16 mouse cellular contexts compared by ENCODE assay signal in the genomic region with DNA sequence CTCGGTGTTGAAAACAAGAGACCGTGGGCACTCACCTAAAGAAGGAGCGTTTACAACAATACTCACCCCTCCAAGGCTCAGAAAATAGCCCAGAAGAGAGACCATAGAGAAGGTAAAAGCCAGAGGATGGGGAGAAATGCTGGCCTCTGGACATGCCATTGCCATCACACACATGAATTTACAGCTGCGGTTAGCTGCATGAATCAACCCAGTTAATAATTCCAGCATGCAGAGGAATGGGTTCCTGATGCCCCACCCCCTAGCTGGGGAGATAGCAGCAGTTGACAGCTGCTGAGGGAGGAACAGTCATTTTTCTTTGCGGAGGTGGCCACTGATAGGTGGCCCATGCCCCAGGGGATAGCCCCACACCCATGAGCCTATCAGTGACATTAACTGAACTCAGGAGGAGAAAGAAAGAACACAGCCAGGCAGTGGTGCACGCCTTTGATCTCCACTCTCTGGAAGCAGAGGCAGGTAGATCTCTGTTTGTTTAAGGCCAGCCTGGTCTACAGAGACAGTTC.
DNase-seq lines count a peak whose midpoint lies in the region; ATAC-seq and TF ChIP-seq lines count a peak whose summit lies in the region.
"Had no signal": no experiment of that assay in that cellular context is flagged by ENCODE, and none has a peak within 500 bp of the region (broad histone marks: within the 10 kb centered on the region; RNA-seq: fewer than 3 reads in every experiment).

No protein-coding gene starts in this region.

- TF ChIP-seq POLR2A in MEL (IDR thresholded peaks at IDR 0.05; ENCODE audit: control insufficient read depth in 1 of 2, insufficient read depth in 1 of 2, low read depth in 1 of 2, low read length in 2 of 2, poor library complexity in 1 of 2): no peak
- no peak for TF ChIP-seq POLR2A in cerebellum, adult 2 months (IDR thresholded peaks at IDR 0.05; ENCODE audit: borderline replicate concordance, insufficient read depth, low read length)

- no peaks in the 10 kb centered on the region for H3K27me3 ChIP-seq in MEL (ENCODE audit: control insufficient read depth in 1 of 2, insufficient read depth in 2 of 2, low read length in 2 of 2)
- H3K27me3 ChIP-seq in liver, embryonic 13.5 days: no peaks in the 10 kb centered on the region
- no peaks in the 10 kb centered on the region for H3K27me3 ChIP-seq in liver, postnatal 0 days (ENCODE audit: insufficient read depth, low read length)
- no peaks in the 10 kb centered on the region for H3K27me3 ChIP-seq in cerebellum, adult 2 months (ENCODE audit: control insufficient read depth, insufficient read depth, low read length)
- H3K27me3 ChIP-seq in midbrain, postnatal 0 days (ENCODE audit: insufficient read depth, low read length): no peaks in the 10 kb centered on the region
- H3K27me3 ChIP-seq in hindbrain, embryonic 12.5 days: no peaks in the 10 kb centered on the region
- H3K27me3 ChIP-seq: forebrain, embryonic 13.5 days; heart, embryonic 12.5 days had no signal

- no peaks in the 10 kb centered on the region for H3K79me2 ChIP-seq in MEL (ENCODE audit: control insufficient read depth, insufficient read depth, low read length, poor library complexity)

- 62% methylated on average over 6 of the region's 6 CpGs for WGBS in liver, embryonic 13.5 days (ENCODE audit: insufficient replicate concordance)
- WGBS in liver, postnatal 0 days (ENCODE audit: insufficient replicate concordance): 86% methylated on average over 6 of the region's 6 CpGs
- 90% methylated on average over 6 of the region's 6 CpGs for WGBS in cerebellum, adult 2 months
- 95% methylated on average over 6 of the region's 6 CpGs for whole genome bisulfite sequencing in midbrain, postnatal 0 days
- WGBS in hindbrain, embryonic 12.5 days: 93% methylated on average over 6 of the region's 6 CpGs

- H3K4me2 ChIP-seq in liver, embryonic 13.5 days: no peak overlapping the region
- H3K4me2 ChIP-seq in liver, postnatal 0 days (ENCODE audit: low read depth, low read length): no peak overlapping the region
- H3K4me2 ChIP-seq in midbrain, postnatal 0 days (ENCODE audit: low read depth, low read length, poor library complexity, severe bottlenecking): no peak overlapping the region
- H3K4me2 ChIP-seq in hindbrain, embryonic 12.5 days (replicated peaks): no peak overlapping the region
- H3K4me2 ChIP-seq: forebrain, embryonic 13.5 days; heart, embryonic 12.5 days had no signal

- H3K27ac ChIP-seq in MEL (ENCODE audit: control insufficient read depth, low read depth, low read length): no peak overlapping the region
- H3K27ac ChIP-seq in liver, embryonic 13.5 days: no peak overlapping the region
- no peak overlapping the region for H3K27ac ChIP-seq in liver, postnatal 0 days (ENCODE audit: low read depth)
- no peak overlapping the region for H3K27ac ChIP-seq in cerebellum, adult 2 months (ENCODE audit: insufficient read depth, low read length)
- H3K27ac ChIP-seq in midbrain, postnatal 0 days (ENCODE audit: low read depth, low read length): no peak overlapping the region
- no peak overlapping the region for H3K27ac ChIP-seq in hindbrain, embryonic 12.5 days
- H3K27ac ChIP-seq: embryonic facial prominence, embryonic 10.5 days; forebrain, embryonic 13.5 days; hindbrain, postnatal 0 days had no signal

- no peak for TF ChIP-seq RAD21 in MEL (IDR thresholded peaks at IDR 0.05; ENCODE audit: low read depth, low read length)

- no peak for TF ChIP-seq CTCF in MEL (IDR thresholded peaks at IDR 0.05 in 2 of 3, conservative IDR thresholded peaks at IDR 0.05 in 1 of 3; ENCODE audit: control insufficient read depth in 1 of 3, insufficient read depth in 1 of 3, low read depth in 2 of 3, low read length in 3 of 3, poor library complexity in 1 of 3, severe bottlenecking in 1 of 3)
- TF ChIP-seq CTCF in liver, postnatal 0 days (IDR thresholded peaks at IDR 0.05; ENCODE audit: low read depth): no peak
- no peak for TF ChIP-seq CTCF in cerebellum, adult 2 months (IDR thresholded peaks at IDR 0.05; ENCODE audit: borderline replicate concordance, insufficient read depth, low read depth, low read length)
- TF ChIP-seq CTCF in midbrain, postnatal 0 days (IDR thresholded peaks at IDR 0.05): no peak

- TF ChIP-seq EP300 in MEL (IDR thresholded peaks at IDR 0.05; ENCODE audit: low read depth in 1 of 2, low read length in 2 of 2): no peak
- TF ChIP-seq EP300 in liver, postnatal 0 days (IDR thresholded peaks at IDR 0.05; ENCODE audit: low read depth): peak; percentile 22; the same call in 1 of the 2 replicates

- ATAC-seq in liver, embryonic 13.5 days (ENCODE audit: low read depth): peak; percentile 77
- ATAC-seq in liver, postnatal 0 days: no peak
- no peak for ATAC-seq in midbrain, postnatal 0 days (ENCODE audit: low FRiP score)
- ATAC-seq in hindbrain, embryonic 12.5 days (ENCODE audit: low FRiP score): no peak
- ATAC-seq: forebrain, embryonic 13.5 days; forebrain, postnatal 0 days; hindbrain, postnatal 0 days had no signal

- H3K4me1 ChIP-seq in MEL (ENCODE audit: control insufficient read depth in 1 of 2, insufficient read depth in 2 of 2, low read length in 2 of 2): no peaks in the 10 kb centered on the region
- no peaks in the 10 kb centered on the region for H3K4me1 ChIP-seq in liver, embryonic 13.5 days (replicated peaks)
- H3K4me1 ChIP-seq in liver, postnatal 0 days (ENCODE audit: insufficient read depth): no peaks in the 10 kb centered on the region
- H3K4me1 ChIP-seq in cerebellum, adult 2 months (ENCODE audit: control insufficient read depth, insufficient read depth, low read length): no peaks in the 10 kb centered on the region
- H3K4me1 ChIP-seq in midbrain, postnatal 0 days (ENCODE audit: insufficient read depth, low read length): no peaks in the 10 kb centered on the region
- peaks cover 19% of the 10 kb centered on the region for H3K4me1 ChIP-seq in hindbrain, embryonic 12.5 days
- H3K4me1 ChIP-seq: heart, embryonic 12.5 days had no signal

- no peaks in the 10 kb centered on the region for H3K9me3 ChIP-seq in MEL (replicated peaks; ENCODE audit: insufficient read depth, low read length)
- H3K9me3 ChIP-seq in liver, embryonic 13.5 days (replicated peaks): no peaks in the 10 kb centered on the region
- peaks cover 3% of the 10 kb centered on the region; the same call in 1 of the 2 replicates for H3K9me3 ChIP-seq in liver, postnatal 0 days (ENCODE audit: low read length)
- no peaks in the 10 kb centered on the region for H3K9me3 ChIP-seq in midbrain, postnatal 0 days (ENCODE audit: low read length)
- H3K9me3 ChIP-seq in hindbrain, embryonic 12.5 days (replicated peaks): no peaks in the 10 kb centered on the region
- H3K9me3 ChIP-seq: forebrain, embryonic 13.5 days; heart, embryonic 12.5 days had no signal

- no peaks in the 10 kb centered on the region for H3K36me3 ChIP-seq in MEL (ENCODE audit: control insufficient read depth in 1 of 2, insufficient read depth in 2 of 2, low read length in 2 of 2)
- no peaks in the 10 kb centered on the region for H3K36me3 ChIP-seq in liver, embryonic 13.5 days
- H3K36me3 ChIP-seq in liver, postnatal 0 days (replicated peaks; ENCODE audit: insufficient read depth, low read length): no peaks in the 10 kb centered on the region
- no peaks in the 10 kb centered on the region for H3K36me3 ChIP-seq in midbrain, postnatal 0 days (ENCODE audit: insufficient read depth, low read length)
- no peaks in the 10 kb centered on the region for H3K36me3 ChIP-seq in hindbrain, embryonic 12.5 days
- H3K36me3 ChIP-seq: embryonic facial prominence, embryonic 10.5 days; heart, embryonic 12.5 days had no signal

- H3K4me3 ChIP-seq in MEL (ENCODE audit: control insufficient read depth in 1 of 2, insufficient read depth in 1 of 2, low read depth in 2 of 2, low read length in 2 of 2): no peak overlapping the region
- no peak overlapping the region for H3K4me3 ChIP-seq in liver, embryonic 13.5 days (replicated peaks)
- no peak overlapping the region for H3K4me3 ChIP-seq in liver, postnatal 0 days (ENCODE audit: low read depth, low read length)
- H3K4me3 ChIP-seq in cerebellum, adult 2 months (replicated peaks; ENCODE audit: insufficient read depth, low read depth, low read length): no peak overlapping the region
- H3K4me3 ChIP-seq in midbrain, postnatal 0 days (ENCODE audit: low read depth, low read length): no peak overlapping the region
- no peak overlapping the region for H3K4me3 ChIP-seq in hindbrain, embryonic 12.5 days
- H3K4me3 ChIP-seq: embryonic facial prominence, embryonic 10.5 days; forebrain, embryonic 13.5 days; heart, embryonic 12.5 days had no signal

- no peak overlapping the region for H3K9ac ChIP-seq in MEL (ENCODE audit: control insufficient read depth, low read depth, low read length, poor library complexity, severe bottlenecking)
- no peak overlapping the region for H3K9ac ChIP-seq in liver, embryonic 13.5 days
- no peak overlapping the region for H3K9ac ChIP-seq in liver, postnatal 0 days (replicated peaks)
- no peak overlapping the region for H3K9ac ChIP-seq in midbrain, postnatal 0 days (replicated peaks; ENCODE audit: low read length, poor library complexity, severe bottlenecking)
- H3K9ac ChIP-seq in hindbrain, embryonic 12.5 days: no peak overlapping the region
- H3K9ac ChIP-seq: forebrain, embryonic 13.5 days; forebrain, postnatal 0 days; heart, embryonic 12.5 days had no signal

- peak; percentile 36 for DNase-seq in MEL (ENCODE audit: low read depth, low spot score)
- DNase-seq in c-Kit-positive CD71-positive TER-119-negative erythroid progenitor cells, embryonic 14.5 days (ENCODE audit: low read depth): peak; percentile 2
- no peak for DNase-seq in liver, embryonic 13.5 days
- DNase-seq in liver, postnatal 0 days: no peak
- no peak for DNase-seq in cerebellum, adult 2 months
- no peak for DNase-seq in midbrain, postnatal 0 days (ENCODE audit: low spot score)
- DNase-seq: adrenal gland, adult 8-10 months; cerebellum, adult 11-12 months; cerebellum, adult 9-11 months; forebrain, postnatal 0 days; gastrocnemius, postnatal 14 days had no signal

TF ChIP-seq in MEL, 35 proteins besides CTCF, POLR2A, EP300 and RAD21:
- TF ChIP-seq TAL1 (IDR thresholded peaks at IDR 0.05; ENCODE audit: low read length) (no peak), ETS1 (IDR thresholded peaks at IDR 0.05; ENCODE audit: low read depth, low read length) (no peak), USF1 (IDR thresholded peaks at IDR 0.05; ENCODE audit: low read depth, low read length) (no peak), HCFC1 (IDR thresholded peaks at IDR 0.05; ENCODE audit: low read depth, low read length) (no peak), GABPA (IDR thresholded peaks at IDR 0.05; ENCODE audit: low read depth, low read length) (no peak), MXI1 (IDR thresholded peaks at IDR 0.05; ENCODE audit: low read depth, low read length) (no peak), UBTF (IDR thresholded peaks at IDR 0.05; ENCODE audit: borderline replicate concordance, insufficient read depth, low read depth, low read length) (no peak), CHD1 (IDR thresholded peaks at IDR 0.05; ENCODE audit: low read depth, low read length) (no peak)

Comparison
In these comparisons a context has a peak if more than half of its experiments do, and no peak if none do; other contexts are left out.
1. DNase-seq: peak in MEL (single experiment) and c-Kit-positive CD71-positive TER-119-negative erythroid progenitor cells, embryonic 14.5 days (single experiment); none in liver, embryonic 13.5 days (single experiment), liver, postnatal 0 days (single experiment), cerebellum, adult 2 months (0 of 2) and midbrain, postnatal 0 days (single experiment).